Mouse (Mus musculus) frontal cortex, adult 2 months (tissue): Measurements from ENCODE around the gene Thoc6. TPM values are rescaled to one million over a fixed set of nuclear protein-coding genes. Genes with fewer than 3 reads are reported as not detected.

Experiments used
- DNase-seq, 2 experiments: peaks; one replicate each; pipeline ENCODE4 v3.0.0; 2022; ENCODE audit warnings: low spot score in 1 of 2; ENCODE audit errors: extremely low spot score in 1 of 2
- polyA plus RNA-seq: library from polyadenylated mRNA; depleted of rRNA; stranded (reverse); fragments of >200 nt; gene quantifications from 2 replicates; pipeline ENCODE4 v1.2.3, GENCODE M21; 2012; rRNA removed

Gene Thoc6
- polyA plus RNA-seq: 9.1 and 11.3 TPM in 2 replicates

DNA sequence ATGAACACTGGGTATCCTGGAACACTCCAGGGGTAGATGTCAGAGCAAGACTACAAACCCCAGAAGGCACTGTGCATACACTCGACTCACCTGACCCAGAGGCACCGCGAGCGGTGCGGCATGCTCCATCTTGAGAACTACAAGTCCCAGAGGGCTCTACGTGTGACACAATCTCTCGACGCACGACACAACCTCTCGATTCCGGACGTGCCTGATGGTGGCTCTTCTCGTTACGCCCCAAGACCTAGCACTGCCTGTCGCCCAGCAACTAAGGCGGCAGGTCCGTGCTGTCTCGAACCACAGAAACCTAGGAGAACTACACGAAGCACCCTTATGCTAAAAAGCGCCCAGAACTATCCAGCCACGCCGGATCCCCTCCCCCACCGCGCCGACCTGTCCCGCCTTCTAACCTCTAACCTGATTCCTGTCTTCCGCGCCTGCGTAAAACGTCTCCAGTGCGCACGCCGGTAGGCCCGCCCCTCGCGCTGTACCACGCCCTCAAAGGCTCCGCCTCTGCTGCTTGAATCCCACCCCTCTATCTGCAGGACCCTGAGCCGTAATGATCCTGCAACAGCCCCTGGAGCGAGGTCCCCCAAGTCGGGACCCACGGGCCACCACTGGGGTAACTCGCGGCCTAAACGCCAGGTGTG, at the start of gene Thoc6, which contains the start of gene Hcfc1r1:
TSS of gene Thoc6 (minus strand) at position 459 of the 650 bp plus-strand sequence.
TSS of gene Hcfc1r1 (plus strand) at position 173 of the 650 bp plus-strand sequence.
- peak; percentile 94 to 96 for DNase-seq

DNA sequence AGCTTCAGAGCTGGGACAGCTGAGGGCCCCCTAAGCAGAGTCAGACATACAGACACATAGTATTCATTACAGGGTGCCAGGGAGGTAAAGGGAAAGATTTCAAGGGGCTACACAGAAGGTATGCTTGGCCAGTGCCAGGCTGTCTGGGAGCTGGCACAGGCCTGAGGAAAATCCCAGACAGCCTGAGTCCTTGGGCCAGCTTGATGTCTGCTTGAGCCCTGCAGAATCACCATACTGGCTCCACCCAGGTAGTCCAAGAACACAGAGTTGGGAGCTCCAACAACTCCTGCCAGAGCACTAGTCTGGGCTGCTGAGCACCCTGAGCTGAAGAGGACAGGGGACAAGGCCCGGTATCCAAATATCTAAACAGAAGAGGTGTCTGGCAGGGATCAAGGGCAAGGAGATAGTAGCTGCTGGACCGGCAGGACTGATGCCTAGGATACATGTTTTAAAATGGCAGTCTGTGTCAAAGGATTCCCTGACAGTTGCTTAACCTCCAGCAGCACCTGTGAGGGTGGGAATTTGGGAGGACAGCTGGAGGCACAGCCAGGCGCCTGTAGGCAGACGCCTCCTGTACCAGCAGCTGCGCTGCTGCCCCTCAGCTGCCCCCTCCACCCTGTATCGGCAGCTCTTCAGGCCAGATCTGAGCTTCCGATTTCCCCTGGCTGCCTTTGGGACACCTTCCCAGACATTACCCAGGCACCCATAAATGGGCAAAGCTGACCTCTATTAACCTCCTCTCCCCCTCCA, 48.9 kb upstream of the Thoc6 start, which contains the start of gene 1520401A03Rik:
TSS of gene 1520401A03Rik (minus strand) at position 408 of the 750 bp plus-strand sequence.
- DNase-seq: no peak

DNA sequence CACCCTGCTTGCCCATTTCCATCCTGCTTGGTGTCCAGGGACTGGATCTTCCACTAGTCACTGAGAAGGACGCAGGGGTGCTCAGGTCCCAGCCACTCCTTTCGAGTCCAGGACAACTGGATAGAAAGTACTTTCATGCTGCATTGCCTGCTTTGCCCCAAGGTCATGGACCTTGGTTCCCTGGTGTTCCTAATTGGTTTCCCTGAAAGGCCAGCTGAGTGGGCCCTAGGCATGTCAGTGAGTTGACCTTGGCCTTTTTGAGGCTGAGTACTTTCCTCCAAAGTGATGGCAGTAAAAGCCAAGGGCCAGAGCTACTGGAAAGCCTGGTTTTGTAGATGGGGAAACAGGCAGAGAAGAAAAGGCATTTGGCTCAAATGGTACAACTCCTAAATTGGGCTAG, 48.2 kb upstream of the Thoc6 start:
- DNase-seq: no peak

DNA sequence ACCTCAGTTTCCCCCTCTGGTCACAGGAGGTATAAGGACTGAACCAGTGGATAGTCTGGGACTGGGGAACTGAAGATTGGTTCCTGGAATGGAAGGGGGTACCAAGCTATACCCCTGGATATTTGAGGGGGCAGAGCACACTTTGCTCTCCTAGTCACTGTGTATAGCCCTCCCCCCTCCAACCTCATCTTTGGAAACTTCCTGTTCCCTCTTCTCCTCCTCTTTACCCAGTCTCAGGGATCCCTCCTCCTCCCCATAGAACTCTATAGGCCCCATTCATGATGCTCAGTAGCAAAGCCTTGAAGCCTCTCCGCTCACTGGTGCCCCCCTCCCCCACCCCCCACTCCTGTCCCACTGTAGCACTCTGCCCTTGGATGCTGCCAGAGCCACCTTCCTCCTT, 45.8 kb upstream of the Thoc6 start:
- no peak for DNase-seq

DNA sequence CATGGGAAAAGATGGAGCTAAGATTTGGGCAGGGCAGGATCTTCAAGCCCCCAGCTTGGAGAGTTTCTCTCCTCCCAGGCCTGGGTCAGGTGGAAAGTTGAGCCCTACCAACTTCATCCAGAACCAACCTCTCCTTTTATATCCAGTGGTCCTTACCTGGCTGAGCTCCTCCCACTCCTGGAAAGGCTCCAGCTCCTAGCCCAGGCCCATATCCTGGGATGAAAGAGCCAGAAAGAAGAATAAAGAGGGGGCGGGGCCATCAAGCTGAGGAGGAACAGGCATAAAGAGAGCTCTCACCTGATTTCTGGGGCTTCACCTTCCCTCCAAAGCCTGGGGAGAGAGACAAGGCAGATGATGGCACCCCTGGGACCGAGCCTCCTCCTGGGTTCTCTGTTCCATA, 43.3 kb upstream of the Thoc6 start:
- DNase-seq: no peak

DNA sequence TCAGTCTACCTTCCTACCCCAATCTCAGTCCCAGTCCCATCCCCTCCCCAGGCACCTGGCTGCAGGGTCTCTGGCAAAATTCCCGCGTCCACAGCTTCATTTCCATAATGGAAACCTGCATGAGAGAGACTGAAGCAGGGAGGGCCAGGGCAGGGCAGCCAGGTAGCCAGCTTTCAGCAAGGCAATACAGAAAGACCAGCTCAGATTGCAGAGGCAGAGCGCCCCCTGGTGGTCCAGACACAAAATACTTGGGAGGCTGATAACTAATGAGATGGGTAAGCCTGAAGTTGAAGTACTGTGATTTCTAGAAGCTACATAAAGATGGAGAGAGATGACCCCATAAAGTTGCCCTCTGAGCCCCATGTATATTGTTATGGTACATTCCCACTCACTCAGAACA, 32.5 kb upstream of the Thoc6 start:
- peak; percentile 41 to 83 for DNase-seq

DNA sequence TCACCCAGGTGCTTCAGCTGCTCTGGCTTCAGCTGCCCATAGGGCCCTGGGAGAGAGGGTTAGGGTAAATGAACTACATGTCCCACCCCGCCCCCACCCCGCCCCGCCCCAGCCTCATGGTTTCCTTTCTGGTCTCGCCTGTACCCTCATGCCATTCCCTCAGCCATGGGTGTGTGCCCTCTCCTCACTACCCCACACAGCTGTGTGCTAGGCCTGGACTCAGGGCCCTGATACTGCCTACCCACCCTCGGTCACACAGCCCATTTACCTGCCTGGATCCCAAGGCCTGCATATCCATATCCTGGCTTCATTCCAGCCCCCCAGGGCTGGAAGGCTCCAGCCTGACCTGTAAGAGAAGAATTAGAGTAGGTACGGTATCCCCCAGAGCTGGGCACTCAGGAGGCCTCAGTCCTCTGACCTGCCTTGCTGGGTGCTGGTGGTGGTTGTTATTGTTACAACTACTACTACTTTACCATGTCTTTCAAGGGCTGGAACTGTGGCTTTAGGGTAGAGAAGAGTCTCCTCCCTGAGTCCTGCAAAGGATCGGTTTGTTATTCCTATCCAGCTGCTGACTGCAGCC, 31.9 kb upstream of the Thoc6 start:
- no peak for DNase-seq

DNA sequence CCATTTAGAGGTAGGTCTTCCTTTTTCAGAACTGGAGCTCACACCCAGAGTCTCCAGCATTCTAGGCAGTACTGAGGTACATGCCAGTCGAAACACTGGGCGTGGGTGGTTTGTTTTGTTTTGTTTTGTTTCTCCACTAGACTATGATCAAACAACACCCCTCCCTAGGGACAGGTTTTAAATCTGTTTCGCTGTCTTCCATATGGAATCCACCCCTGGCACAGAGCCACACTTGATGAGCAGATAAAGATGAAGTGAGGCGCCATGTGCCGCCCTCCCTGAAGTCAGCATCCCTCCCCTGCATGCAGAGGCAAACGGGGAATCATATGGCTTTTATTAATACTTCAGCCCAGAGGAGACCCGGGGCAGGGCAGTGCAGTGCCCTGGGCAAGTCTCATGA, 31.1 kb upstream of the Thoc6 start:
- peak in 1 of 2 experiments; percentile 50 for DNase-seq

DNA sequence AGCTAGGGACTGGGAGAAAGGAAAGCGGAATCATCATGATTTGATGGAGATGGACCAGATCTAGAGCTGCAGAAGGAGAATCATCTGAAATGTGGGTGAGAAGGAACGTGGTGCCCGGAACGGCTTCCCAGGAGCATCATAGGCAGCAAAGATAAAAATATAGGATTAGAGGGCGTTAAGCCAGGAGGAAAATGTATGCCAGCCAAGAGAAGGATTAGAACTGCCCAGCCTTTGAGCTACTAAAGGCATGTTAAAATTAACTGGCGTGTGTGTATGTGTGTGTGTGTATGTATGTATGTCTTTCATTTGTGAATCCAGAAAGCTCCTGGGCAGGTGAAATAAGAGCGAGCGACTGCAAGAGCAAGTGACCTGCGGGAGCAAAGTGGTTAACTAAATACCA, 29.6 kb upstream of the Thoc6 start:
- DNase-seq: peak in 1 of 2 experiments; percentile 56

DNA sequence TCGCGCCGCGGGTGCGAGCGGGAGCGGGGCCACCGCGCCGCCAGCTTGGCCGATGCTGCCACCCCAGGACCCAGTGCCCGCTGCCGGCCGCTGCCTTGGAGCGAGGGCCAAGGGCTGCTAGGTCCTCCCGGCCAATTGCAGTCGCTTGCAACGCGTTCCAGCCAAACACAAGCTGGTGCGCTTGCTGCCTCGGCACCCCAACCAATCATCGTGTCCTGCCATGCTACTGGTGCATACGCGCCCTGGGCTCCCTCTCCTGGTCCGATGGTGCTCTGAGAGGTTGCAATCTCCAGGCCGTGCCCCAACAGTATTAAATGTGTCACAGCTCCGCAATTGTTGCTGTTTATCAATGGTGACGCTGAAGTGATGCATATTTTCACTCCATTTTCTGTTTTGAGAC, 26.4 kb upstream of the Thoc6 start:
- DNase-seq: peak; percentile 84 to 92

DNA sequence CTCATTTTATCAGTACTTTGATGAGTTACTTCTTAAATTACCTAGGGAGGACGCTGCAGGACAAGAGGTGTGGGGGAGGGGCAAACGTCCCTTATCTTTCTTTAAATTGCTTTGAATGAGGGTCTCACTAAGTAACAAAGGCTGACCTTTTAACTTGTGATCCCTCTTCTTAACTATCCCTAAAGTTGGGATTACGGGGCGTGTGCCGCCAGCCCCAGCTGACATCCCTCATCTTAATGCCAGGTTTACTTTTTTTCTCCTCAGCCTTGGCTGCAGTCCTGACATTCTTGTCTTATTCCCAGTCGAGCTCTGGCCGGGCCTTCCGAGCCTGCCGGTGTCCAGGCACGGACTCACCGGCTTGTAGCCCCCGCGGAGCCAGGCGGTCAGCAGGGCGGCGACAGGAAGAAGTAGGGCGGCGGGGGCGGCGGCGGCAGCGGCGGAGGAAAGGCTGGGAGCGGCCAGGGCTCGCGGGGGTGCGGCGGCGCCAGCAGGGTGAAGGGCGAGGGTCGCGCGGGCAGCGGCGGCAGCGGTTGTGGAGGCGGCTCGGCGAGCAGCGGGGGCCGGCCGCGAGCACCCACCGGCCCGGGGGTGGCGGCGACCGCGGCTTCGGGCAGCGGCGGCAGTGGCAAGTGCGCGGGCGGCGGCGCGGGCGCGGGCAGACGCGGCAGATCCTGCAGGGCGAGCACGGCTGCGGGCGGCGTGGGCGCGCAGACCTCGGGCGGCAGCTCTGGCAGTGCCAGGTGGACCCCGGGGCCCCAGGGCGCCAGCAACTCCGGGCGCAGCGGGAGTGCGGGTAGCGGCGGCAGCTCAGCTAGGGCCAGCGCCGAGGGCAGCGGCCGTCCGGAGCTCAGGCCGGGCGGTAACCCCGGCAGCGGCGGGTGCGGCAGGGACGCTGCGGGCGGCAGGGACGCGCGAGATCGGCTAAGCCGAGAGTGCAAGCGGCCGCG, 25.7 kb upstream of the Thoc6 start:
- peak in 1 of 2 experiments; percentile 33 for DNase-seq

DNA sequence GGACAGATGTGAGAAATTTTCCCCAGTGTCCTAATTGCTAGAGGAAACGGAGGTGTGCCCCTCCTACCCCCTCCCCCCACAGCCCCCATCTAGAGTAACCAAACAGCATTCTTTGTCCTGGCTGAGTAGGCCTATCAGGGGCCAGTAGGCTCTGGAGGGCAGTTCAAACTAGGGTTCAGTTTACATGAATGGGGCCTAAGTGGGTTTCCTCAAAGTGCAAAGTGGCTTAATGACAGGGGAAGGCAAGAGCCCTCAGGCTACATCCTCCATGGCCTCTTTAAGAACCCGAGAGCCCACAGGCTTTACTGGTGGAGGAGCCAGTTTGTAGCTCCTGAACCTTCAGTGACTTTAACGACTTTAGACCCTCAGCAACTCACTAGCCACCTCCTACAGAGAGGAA, 22.1 kb upstream of the Thoc6 start:
- DNase-seq: no peak

DNA sequence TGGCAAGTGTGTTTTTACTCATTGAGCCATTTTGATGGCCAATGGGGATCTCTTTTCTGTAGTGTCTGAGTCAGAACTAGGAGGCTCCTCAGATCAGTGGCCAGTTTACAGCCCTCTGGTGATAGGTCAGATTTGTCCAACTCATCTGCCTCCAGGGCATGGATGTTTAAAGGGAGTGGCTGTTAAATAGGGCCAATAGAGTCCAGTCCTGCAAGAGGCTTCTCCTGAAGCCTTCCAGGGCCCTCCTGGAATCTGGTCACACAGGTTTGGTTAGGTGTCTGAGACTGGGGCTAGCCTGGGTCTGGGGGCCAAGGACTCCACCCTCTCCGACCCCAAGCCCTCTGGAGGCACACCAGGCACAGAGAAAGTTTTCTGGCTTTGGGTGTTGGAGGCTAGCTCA, 20.8 kb upstream of the Thoc6 start:
- no peak for DNase-seq

DNA sequence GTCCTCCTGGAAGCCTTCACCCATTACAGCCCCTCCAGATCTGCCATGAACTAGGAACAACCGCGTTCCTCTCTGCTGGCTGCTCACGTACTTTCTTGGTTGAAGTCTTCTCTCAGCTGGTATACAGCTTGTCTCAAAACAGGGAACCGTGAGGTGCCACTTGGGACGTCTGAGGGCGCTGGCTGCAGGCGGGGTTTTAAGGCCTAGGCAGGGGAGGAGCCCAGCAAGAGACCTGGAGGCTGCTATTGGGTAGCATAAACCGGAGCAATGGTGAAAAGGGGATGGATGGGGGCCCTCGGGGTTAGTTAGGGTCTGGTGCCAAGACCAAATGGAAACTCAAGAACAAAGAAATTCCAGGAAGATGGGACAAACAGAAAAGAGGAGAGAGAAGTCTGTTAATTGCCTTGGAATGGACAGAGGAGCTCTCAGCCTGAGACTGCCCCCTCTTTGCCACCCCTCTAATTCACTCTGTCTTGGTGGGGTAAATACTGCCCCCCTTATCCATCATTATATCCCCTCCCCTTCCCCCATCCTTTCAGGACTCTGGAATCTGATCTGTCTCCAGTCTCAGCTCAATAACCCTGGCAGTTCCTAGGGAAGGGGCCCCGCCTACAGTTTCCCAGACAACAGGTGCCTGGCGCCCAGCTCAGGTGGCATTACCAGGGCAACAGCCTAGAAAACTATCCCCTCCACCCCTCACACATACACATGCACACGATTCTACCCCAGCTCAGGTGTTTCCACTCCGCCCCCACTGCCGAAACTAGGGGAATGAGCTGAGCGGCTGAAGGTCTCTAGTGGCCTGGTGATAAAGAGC, 10.4 kb upstream of the Thoc6 start, which contains the start of gene Cldn9:
TSS of gene Cldn9 (minus strand) at position 171 of the 817 bp plus-strand sequence.
- no peak for DNase-seq

DNA sequence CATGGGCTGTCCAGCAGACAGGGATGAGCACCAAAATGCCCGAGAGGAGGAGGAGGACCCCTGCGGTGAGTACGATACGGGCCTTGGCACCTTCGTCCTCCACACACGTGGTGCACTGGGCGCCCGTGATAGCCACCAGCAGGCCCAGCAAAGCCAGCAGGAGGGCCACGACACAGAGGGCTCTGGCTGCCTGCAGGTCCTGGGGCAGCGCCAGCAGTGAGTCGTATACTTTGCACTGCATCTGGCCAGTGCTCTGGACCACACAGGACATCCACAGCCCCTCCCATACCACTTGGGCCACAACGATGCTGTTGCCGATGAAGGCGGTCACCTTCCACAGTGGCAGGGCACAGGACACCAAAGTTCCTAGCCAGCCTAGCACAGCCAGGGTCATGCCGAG, 9.5 kb upstream of the Thoc6 start:
- DNase-seq: no peak

DNA sequence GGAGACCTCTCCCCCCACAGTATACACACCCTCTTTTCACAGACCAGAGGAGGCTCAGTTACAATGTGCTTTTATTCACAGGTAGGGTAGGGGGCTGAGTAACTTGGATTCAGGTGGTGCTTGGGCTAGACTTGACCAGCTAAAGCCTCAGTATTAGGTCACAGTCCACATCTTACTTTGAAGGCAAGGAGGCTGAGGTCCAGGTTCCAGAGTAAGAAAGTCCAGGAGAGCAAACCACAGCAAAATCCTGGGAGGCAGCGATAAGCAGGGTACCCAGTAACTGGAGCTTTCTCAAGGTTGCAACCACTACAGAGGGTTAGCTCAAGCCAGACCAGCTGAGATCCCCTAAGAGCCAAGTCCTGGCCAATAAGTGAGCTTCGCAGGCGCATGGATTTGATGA, 8.8 kb upstream of the Thoc6 start:
- DNase-seq: no peak

DNA sequence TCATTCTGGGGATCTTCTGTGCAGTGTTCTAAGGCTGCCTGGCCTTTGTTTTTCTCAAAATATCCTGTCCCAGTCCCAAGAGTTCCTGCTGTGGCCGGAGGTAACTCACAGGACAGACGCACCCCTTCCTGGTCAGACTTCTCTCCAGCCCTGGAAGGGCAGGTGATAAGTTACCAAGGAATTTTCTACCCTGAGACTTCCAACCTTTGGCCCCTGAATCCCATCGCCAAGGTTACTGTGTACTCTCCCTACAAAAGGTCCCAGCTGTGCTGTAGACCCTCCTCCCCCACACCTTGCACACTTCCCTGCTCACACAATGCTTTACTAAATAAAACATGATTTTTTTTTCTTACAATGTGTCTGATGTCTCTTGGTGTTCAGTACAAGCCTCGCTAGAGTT, 8.4 kb upstream of the Thoc6 start:
- no peak for DNase-seq

DNA sequence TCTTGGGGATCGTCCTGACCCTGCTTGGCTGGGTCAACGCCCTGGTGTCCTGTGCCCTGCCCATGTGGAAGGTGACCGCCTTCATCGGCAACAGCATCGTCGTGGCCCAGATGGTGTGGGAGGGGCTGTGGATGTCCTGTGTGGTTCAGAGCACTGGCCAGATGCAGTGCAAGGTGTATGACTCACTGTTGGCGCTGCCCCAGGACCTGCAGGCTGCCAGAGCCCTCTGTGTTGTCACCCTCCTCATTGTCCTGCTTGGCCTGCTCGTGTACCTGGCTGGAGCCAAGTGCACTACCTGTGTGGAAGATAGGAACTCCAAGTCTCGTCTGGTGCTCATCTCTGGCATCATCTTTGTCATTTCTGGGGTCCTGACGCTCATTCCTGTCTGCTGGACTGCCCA, 7.4 kb upstream of the Thoc6 start:
- no peak for DNase-seq

DNA sequence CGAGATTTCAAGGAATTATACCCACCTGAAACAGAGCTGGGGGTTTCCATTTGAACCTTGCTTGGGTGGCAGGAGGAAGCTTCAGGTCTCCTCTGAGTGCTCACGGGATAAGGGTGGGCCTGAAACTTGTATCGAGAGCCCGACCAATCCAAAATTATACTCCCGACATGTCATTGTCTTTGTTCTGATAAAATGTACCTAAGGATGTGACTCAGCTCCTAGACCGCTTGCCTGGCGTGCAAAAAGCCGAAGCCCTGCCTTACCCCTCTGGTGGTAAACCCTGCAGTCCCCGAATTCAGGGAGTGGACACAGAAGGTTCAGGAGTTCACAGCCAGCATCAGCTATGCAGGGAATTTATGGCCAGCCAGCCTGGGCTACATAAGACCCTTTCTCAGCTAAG, 6.7 kb upstream of the Thoc6 start:
- DNase-seq: no peak
